Mouse (Mus musculus): ENCODE measurements around the gene A630095N17Rik.

Gene A630095N17Rik

GRCm38 (mm10) chr1:75217893-75218226, 14.0 kb downstream of the A630095N17Rik start:
- in situ Hi-C loops (cut with MboI; ENCODE audit: unreplicated experiment in 2 of 2), result no loop called here

GRCm38 (mm10) chr1:75216797-75217585, 14.9 kb downstream of the A630095N17Rik start:
- in situ Hi-C loops (cut with MboI; ENCODE audit: unreplicated experiment in 2 of 2), result no loop called here

- in situ Hi-C loops (cut with MboI; ENCODE audit: unreplicated experiment in 2 of 2), result no loop called here
These were observed 16.1 kb downstream of the A630095N17Rik start for GRCm38 (mm10) chr1:75215785-75216184.

- in situ Hi-C loops (cut with MboI; ENCODE audit: unreplicated experiment in 2 of 2), result no loop called here
These were observed 17.0 kb downstream of the A630095N17Rik start for GRCm38 (mm10) chr1:75214886-75215285.

GRCm38 (mm10) chr1:75214442-75214841, 17.5 kb downstream of the A630095N17Rik start:
- in situ Hi-C loops (cut with MboI; ENCODE audit: unreplicated experiment in 2 of 2), result no loop called here

- in situ Hi-C loops (cut with MboI; ENCODE audit: unreplicated experiment in 2 of 2), result no loop called here
These were observed 18.8 kb downstream of the A630095N17Rik start for GRCm38 (mm10) chr1:75213096-75213495.

GRCm38 (mm10) chr1:75212542-75212941, 19.4 kb downstream of the A630095N17Rik start:
- in situ Hi-C loops (cut with MboI; ENCODE audit: unreplicated experiment in 2 of 2), result no loop called here

- in situ Hi-C loops (cut with MboI; ENCODE audit: unreplicated experiment in 2 of 2), result no loop called here
These were observed 20.7 kb downstream of the A630095N17Rik start for GRCm38 (mm10) chr1:75211141-75211708.

GRCm38 (mm10) chr1:75210136-75211087, 21.5 kb downstream of the A630095N17Rik start, which contains the start of the genes Glb1l and Stk16:
Gene Glb1l (minus strand): TSS chr1:75210813.
Gene Stk16 (plus strand): TSS chr1:75210838.
- in situ Hi-C loops (cut with MboI; ENCODE audit: unreplicated experiment in 2 of 2), result no loop called here

- in situ Hi-C loops (cut with MboI; ENCODE audit: unreplicated experiment in 2 of 2), result no loop called here
These were observed 22.8 kb downstream of the A630095N17Rik start for GRCm38 (mm10) chr1:75208967-75209678.

GRCm38 (mm10) chr1:75201236-75201635, 30.7 kb downstream of the A630095N17Rik start:
- in situ Hi-C loops (cut with MboI; ENCODE audit: unreplicated experiment in 2 of 2), result no loop called here

GRCm38 (mm10) chr1:75192452-75192851, 39.5 kb downstream of the A630095N17Rik start:
- in situ Hi-C loops (cut with MboI; ENCODE audit: unreplicated experiment in 2 of 2), result no loop called here

GRCm38 (mm10) chr1:75191622-75192402, 40.1 kb downstream of the A630095N17Rik start, which contains the start of the genes Ankzf1 and Atg9a:
Gene Ankzf1 (plus strand): TSS chr1:75192151.
Gene Atg9a (minus strand): TSS chr1:75192196.
- in situ Hi-C loops (cut with MboI; ENCODE audit: unreplicated experiment in 2 of 2), result no loop called here

GRCm38 (mm10) chr1:75191258-75191621, 40.7 kb downstream of the A630095N17Rik start:
- in situ Hi-C loops (cut with MboI; ENCODE audit: unreplicated experiment in 2 of 2), result no loop called here

GRCm38 (mm10) chr1:75190577-75190976, 41.3 kb downstream of the A630095N17Rik start:
- in situ Hi-C loops (cut with MboI; ENCODE audit: unreplicated experiment in 2 of 2), result no loop called here

- in situ Hi-C loops (cut with MboI; ENCODE audit: unreplicated experiment in 2 of 2), result no loop called here
These were observed 43.9 kb downstream of the A630095N17Rik start for GRCm38 (mm10) chr1:75187914-75188483.

- in situ Hi-C loops (cut with MboI; ENCODE audit: unreplicated experiment in 2 of 2), result no loop called here
These were observed 44.8 kb downstream of the A630095N17Rik start for GRCm38 (mm10) chr1:75187126-75187525.

- in situ Hi-C loops (cut with MboI; ENCODE audit: unreplicated experiment in 2 of 2), result no loop called here
These were observed 46.4 kb downstream of the A630095N17Rik start for GRCm38 (mm10) chr1:75185495-75185894.

- in situ Hi-C loops (cut with MboI; ENCODE audit: unreplicated experiment in 2 of 2), result loop anchor here (5.0 kb wide), 1 partner anchor 70 kb away; no protein-coding TSS in a partner anchor
These were observed 49.7 kb downstream of the A630095N17Rik start for GRCm38 (mm10) chr1:75182160-75182559.

Measured in v-Abl transformed pro-B cells (cell line).